Mouse (Mus musculus) adrenal gland (tissue): ENCODE data around the gene Frs3.
"Not testable (repeated sequence)": the region's sequence is repeated elsewhere in the genome, so short reads cannot be mapped to it uniquely, and the experiment has no call there.

ENCODE experiments used
- intact Hi-C: fragments of 180-260 bp; cut with DNase I; formaldehyde crosslinking; loops from one replicate; pipeline ENCODE4 v1.15.1; 2025
- long read RNA-seq, 2 experiments: library from polyadenylated mRNA; unstranded; transcript quantifications; one replicate each; pipeline ENCODE4 v2.0.0; 2020; ENCODE audit warnings: borderline replicate concordance in 1 of 2; ENCODE audit not compliant: insufficient replicate concordance in 1 of 2

Frs3 gene
- long read RNA-seq, experiment 1: 0 reads
- long read RNA-seq, experiment 2, partial matches to known transcripts: 0 of 1 reads
- long read RNA-seq, experiment 2, other reads (novel, unspliced or antisense): 0 of 1 reads

DNA sequence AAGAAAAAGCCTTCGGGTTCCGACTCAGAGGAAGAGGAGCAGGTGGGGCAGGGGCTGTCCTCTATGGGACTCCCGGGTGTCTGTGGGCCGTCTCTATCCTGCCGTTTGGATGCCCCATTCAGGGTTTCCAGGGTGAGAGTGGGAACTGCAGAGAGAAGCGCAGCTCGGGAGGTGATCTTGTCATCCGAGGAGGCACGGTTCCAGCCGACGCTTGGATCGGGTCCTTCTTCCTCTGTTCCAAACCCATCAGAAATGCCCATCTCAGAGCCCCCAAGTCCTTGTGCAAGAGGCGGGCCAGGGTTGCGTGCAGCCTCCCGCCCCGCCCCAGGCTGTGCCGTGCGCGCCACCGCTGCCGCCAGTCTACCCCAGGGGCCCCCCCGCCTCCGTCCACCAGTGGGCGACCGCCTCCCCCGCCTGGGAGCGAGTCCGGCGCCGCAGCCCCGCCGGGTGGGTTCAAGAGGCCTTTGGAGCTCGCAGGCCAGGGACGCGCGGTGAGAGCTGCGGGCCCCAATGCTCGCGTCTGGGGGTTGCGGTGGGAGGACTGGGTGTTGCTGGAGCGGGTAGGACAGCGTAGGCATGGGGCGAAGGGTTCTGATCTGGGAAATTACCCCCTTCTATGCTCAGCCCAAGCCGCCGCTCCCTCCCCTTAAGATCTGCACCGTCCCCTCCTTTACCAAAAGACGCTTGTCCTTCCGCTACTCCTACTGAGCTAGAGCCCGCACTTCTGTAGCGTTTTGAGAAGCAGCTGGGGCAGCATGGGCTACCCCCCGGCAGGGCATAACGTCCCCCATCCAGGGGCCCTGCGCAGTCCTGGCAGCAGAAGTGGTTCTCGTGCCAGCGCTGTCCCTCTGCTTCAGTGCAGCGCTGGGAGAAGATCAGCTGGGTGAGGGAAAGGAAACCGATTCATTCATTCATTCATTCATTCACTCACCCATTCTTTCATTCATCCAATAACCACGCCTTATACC lies at the start of gene Frs3:
TSS of gene Frs3 (plus strand) at position 423 of the 968 bp plus-strand sequence.
- intact Hi-C loops: loop anchor here (5.0 kb wide), 1 partner anchor 182 kb away; the partner anchor contains the start of gene Ccnd3

DNA sequence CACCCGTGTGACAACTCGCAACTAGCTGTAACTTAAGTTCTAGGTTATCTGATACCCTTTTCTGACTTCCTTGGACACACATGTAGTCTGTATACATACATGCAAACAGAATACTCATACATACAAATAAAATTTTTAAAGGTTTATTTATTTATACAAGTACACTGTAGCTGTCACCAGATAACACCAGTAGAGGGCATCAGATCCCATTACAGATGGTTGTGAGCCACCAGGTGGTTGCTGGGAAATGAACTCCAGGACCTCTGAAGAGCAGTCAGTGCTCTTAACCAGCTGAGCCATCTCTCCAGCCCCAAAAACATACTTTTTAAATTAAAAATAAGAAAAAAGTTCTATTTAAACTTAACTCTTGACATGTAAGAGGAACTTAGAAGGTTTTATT lies 45.8 kb upstream of the Frs3 start:
- intact Hi-C loops: no loop called here

DNA sequence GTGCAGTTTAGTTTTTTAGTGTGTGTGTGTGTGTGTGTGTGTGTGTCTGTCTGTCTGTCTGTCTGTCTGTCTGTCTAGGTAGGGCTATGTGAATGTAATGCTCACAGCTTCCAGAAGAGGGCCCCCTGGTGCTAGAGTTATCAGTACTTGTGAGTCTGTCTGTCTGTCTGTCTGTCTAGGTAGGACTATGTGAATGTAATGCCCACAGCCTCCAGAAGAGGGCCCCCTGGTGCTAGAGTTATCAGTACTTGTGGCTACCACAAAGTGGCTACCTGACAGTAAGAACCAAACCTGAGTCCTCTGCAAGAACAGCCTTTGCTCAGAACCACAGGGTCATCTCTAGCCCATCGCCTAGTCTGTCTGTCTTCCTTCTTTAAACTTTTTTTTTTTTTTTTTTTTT lies 42.1 kb upstream of the Frs3 start:
- intact Hi-C loops: no loop called here

DNA sequence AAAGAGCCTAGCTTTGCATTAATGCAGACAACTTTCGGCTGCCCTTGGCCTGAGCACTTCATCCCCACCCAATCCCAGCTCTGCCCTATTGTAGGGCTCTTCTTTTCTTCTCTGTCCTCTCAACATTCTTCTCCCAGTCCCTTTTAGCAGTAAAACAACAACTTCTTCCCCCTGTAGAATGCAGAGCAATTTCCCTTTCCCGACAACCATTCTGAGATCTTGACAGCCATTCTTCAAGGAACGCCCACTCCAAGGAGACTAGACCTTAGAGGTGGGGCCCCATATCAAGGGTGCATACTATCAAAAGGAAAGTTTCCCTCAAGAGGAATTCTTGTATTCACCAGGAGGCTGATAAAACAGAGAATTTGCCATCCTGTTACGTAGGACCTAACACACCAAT lies 39.9 kb upstream of the Frs3 start:
- intact Hi-C loops: no loop called here

DNA sequence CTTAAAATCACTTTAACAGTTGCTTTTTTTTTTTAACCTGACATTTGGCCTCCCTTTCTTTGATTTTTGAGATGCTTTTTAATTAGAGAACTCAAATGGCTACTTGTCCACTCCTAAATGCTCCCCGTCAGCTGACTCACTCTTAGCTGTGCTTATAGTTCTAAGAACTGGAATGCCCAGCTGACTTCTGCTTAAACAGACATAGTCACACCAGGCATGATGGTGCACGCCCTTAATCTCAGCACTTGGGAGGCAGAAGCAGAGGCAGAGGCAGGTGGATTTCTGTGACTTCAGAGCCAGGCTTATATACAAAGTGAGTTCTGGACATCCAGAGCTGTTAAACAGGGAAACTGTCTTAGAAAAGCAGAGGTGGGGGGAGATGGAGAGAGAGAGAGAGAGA lies 36.9 kb upstream of the Frs3 start:
- intact Hi-C loops: loop anchor here (2.0 kb wide), 1 partner anchor 19 kb away; no protein-coding TSS in a partner anchor

DNA sequence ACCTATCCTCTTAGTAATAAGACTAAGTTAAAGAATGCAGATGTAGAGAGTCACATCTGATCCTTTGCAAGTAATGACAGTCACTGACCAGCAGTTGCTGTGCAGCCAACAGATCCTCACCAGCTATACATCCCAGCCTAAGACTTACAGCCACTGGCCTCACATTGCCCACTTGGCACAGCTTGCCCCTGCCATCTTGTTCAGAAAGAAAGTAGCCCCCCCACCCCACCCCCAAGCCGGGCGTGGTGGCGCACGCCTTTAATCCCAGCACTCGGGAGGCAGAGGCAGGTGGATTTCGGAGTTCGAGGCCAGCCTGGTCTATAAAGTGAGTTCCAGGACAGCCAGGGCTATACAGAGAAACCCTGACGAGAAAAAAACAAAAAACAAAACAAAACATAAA lies 34.5 kb upstream of the Frs3 start:
- intact Hi-C loops: not testable (repeated sequence)

DNA sequence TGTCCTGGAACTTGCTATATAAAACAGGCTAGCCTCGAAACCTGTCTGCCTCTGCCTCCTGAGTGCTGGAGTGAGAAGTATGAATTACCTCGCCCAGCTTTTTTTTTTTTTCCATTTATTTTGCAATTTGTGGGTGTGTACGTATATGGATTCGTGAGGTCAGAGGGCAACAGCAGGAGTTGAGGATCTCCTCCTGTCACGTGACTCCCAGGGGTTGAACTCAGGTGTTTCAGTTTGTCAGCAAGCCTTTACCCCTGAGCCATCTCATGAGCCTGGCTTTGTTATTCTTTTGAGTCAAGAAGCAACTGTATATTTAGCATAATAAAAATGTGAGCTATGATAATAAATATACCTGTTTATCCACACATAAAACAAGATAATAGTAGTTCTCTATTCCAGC lies 33.1 kb upstream of the Frs3 start:
- intact Hi-C loops: no loop called here

DNA sequence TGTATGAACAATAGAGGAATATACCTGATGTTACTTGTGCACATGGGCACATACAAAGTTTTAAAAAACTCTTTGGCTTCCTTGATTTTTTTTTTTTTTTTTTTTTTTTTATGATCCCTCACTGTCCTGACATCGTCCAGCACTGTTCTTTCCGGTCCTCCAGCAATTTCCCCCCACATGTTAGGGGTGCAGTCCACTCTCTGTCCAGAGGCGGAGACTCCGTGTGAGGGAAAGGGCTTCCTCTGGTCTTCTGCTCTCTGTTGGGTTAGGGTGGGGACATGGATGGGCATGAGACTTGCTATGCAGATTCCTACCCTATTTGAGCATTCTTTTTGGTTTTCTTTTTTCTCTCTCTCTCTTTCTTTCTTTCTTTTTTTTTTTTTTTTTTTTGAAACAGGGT lies 30.9 kb upstream of the Frs3 start:
- intact Hi-C loops: no loop called here

DNA sequence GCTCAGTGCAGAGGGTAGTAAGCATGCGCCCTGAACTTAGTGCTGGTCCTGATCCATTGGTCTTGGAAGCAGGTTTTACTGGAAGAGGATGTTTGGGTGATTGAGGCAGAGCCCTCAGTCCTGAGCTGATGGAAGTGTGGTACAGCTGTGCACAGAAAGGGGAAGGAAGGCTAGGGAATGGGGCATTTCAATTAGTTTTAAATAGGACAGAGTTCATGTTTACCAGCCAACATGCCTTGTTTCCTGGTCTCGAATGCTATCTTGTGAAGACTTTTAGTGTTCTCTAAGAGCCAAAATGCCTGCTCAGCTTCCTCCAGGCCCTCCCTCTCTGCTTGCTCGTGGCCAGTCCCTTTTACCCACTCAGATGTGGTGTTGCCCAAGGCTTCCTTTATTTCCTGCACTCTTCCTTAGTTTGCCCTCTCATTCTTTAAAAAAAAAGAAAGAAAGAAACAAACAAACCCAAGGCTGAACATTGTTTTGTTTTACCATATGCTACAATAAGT lies 30.0 kb upstream of the Frs3 start:
- intact Hi-C loops: no loop called here

DNA sequence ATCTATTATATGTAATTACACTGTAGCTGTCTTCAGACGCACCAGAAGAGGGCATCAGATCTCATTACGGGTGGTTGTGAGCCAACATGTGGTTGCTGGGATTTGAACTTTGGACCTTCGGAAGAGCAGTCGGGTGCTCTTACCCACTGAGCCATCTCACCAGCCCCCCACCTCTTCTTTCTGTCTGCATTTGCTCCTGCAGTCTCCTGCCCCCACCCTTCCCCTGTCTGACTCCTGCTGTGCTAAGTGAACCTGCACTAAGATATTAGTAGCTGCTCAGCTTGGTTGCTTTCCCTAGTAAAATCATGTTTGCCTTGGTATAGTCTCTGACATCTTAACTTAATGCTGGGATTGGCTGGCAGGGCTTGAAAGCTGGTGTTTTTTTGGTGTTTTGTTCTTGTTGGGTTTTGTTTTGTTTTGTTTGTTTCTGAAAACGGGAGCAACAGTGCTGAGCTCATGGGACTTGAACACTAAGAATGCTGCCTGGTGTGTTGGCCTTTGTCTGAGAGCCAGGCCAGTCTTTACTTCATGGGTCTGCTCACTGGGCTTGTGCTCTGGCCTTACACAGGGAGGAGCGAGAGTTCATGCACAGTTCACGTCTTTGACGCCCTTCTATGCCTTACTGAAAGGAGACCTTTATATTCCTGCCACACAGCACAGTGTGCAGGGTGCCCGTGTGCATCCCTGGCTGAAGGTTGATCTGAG lies 25.7 kb upstream of the Frs3 start:
- intact Hi-C loops: no loop called here

DNA sequence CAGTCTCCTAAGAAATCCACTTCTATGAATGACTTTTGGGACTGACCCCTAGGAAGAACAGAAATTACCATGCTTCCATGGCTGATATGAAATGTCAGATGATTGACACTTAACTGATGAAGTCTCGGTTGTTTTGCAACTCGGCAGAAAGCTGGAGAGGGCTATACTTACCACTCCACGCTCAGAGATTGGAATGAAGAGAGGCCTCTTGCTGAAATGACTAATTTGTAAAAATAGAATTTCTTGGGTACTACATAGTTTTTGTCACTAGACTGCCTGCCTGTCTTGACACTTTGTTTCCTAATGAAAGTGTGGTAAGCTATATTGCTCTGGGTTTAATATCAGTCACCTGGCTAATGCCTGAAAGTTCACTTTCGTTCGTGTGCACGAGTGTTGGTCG lies 24.4 kb upstream of the Frs3 start:
- intact Hi-C loops: no loop called here

DNA sequence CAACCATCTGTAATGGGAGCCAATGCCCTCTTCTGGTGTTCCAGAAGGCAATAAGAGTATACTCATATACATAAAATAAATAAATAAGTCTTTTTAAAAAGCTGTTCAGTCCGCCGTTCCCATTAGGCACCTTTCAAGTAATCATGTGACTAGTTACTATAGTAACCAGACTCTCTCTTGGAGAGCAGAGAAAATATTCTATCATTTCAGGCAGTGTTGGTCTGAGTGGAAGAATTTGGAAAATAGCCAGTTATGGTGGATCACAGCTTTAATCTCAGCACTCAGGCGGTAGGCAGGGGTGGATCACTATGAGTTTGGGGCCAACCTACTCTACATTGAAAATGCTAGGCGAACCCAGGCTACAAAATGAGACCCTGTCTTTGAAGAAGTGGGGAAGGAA lies 19.7 kb upstream of the Frs3 start:
- intact Hi-C loops: no loop called here

DNA sequence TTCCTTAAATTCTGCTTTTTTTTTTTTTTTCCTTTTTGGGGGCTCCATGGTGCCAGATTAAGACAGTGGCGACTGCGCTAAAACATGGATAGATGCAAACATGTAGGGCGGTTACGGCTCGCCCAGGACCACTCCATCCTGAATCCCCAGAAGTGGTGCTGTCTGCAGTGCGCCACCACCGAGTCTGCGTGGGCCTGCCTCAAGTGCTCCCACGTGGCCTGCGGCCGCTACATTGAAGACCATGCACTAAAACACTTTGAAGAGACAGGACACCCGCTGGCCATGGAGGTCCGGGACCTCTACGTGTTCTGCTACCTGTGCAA lies 16.9 kb upstream of the Frs3 start:
- intact Hi-C loops: loop anchor here (2.0 to 10.0 kb wide), 3 partner anchors 21 to 267 kb away; partner anchors contain the start of gene Guca1a

DNA sequence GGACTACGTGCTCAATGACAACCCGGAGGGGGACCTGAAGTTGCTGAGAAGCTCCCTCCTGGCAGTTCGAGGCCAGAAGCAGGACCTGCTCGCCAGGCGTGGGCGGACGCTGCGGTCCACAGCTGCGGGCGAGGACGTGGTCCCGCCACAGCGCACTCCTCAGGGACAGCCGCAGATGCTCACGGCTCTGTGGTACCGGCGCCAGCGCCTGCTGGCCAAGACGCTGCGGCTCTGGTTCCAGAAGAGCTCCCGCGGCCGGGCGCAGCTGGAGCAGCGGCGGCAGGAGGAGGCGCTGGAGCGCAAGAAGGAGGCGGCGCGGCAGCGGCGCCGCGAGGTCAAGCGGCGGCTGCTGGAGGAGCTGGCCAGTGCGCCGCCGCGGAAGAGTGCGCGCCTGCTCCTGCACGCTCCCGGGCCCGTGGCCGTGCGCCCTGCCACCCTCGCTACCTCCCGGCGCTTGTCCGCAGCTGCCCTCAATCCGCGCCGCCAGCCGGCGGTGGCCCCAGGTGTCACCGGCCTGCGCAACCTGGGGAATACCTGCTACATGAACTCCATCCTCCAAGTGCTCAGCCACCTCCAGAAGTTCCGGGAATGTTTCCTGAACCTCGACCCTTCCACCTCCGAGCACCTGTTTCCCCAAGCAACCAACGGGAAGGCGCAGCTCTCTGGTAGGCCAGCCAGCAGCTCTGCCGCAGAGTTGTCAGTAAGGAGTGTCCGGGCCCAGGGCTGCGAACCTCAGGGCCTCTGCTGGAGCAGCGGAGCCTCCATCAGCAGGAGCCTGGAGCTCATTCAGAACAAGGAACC lies 16.3 kb upstream of the Frs3 start:
- intact Hi-C loops: loop anchor here (10.0 kb wide), 2 partner anchors 198 to 268 kb away; partner anchors contain the start of gene Guca1a

DNA sequence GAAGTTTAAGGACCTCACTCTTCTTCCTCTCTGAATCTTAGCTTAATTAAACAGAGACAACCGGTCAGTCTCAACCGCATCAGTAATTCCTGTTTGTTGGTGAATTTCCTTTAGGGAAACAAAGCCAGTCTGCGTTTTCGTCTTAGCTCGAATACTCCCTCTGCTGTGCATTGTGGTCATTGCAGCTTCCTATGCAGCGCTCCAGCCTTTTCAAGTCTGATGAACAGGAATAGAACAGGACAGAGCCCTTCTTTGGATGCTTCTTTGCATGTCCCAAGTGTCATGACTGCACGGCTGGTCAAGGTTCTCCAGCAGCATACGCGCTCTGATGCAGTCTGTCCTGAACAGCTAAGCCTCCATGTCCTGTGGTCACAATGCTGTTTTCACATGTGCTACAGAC lies 12.2 kb upstream of the Frs3 start:
- intact Hi-C loops: loop anchor here (10.0 kb wide), 2 partner anchors 202 to 272 kb away; partner anchors contain the start of gene Guca1a

DNA sequence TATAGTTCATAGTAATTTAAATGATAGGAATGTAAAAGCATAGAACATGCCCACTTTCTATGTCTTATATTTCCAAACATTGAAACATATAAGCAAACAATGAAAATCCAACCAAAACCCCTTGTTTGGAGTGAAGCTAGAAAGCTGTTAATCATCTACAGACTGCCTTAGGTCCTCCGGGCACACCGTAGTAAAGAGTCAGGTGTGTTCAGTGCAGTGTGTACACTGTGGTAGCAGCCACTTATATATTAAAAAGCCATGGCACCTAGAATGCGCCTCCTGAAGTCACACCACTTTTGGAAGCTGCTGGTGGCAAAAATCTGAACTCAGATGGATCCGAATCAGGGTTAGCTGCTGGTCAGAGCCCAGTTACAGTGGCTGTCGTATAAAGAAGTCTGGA lies 10.6 kb upstream of the Frs3 start:
- intact Hi-C loops: loop anchor here (10.0 kb wide), 2 partner anchors 203 to 273 kb away; partner anchors contain the start of gene Guca1a

DNA sequence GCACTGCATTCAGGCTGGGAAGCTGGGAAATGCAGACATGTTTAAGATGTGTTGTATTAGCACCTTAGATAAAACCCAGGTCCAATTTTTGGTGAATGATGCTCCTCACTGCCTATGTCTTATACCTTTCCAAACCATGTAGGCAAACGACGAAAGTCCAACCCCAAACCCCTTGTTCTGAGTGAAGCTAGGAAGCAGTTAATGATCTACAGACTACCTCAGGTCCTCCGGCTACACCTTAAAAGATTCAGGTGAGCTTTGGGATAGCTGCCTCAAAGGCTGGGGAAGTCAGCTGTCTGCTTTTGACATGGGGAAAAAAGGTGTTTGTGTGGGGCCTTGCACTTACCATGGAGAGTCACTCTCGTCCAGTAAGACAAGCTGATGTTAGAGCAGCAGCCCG lies 10.1 kb upstream of the Frs3 start:
- intact Hi-C loops: loop anchor here (10.0 kb wide), 2 partner anchors 204 to 274 kb away; partner anchors contain the start of gene Guca1a

DNA sequence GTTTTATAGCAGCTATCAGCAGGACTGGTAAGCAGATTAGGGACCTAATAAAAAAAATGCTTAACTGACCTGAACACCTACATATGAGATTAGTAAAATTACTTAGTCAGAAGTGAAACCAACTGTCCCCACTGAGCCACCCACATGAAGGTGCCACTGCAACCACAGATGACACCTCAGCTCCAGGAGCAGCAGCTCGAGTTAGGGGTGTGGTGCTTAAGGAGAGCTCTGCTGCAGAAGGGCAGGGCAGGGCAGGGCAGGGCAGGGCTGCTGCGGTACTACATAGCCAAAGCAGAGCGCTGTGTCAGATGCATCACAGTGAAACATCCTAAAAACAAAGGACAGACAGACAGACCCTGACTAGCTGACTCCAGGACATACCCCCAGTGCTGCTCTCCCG lies 6.0 kb upstream of the Frs3 start:
- intact Hi-C loops: loop anchor here (5.0 kb wide), 2 partner anchors 46 to 71 kb away; partner anchors contain the start of genes Bysl, Gm20517 and Med20

DNA sequence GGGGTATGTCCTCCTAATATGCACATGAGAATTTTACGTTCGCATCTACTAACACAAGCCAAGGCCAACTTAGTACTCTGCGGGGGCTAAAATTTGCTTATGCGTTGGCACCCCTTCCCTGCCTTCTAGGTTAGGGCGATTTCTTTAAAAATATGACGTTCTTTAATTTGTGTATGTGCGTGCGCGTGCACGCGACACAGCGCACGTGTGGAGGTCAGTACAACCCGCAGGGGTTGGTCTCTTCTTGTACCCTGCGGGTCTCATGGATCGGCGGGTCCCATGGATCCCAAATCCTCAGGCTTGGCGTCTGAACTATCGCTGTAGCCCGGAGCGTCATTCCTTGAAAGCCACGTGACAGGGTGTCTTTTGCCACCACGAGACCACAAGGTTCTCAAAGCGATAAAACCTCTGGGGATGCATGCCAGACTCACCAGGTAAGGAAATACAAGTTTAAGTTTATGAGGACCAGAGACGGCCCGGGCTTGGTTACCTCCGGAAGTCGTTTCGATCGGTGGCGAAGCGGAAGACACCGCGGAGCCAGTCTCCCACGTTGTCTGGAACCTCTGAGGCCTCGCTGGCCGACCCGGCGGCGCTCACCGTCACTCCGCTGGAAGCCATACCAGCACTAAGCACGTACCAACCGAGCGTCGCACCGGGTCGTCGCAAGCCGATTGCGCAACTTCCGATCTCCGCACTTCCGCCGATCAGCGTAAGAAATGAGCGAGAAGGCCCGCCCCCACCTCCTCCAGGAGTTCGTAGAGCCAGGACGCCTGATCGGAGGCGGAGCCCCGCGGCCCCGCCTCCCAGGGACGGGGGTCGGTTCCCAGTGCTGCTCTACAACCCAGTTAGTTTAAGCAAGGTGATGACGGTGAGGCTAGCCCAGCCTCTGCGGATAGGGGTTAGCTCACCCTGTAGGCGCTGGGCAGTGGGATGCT lies 1.2 kb upstream of the Frs3 start:
- intact Hi-C loops: loop anchor here (5.0 kb wide), 1 partner anchor 180 kb away; the partner anchor contains the start of gene Ccnd3

DNA sequence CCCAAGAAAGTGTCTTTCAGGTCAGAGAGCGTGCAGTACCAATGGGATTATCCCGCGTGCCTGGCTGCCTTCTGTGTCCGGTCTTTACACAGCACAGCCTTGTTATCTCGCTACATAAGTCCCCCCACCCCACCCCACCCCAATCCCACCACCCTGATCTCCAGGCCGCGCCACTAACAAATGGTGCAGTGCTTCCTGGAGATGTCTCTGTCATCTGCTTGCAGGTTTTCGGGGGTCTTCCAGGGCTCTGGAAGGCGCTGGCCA lies 554 bp upstream of the Frs3 start, which contains the start of gene Tomm6:
TSS of gene Tomm6 (minus strand) at position 43 of the 264 bp plus-strand sequence.
- intact Hi-C loops: loop anchor here (5.0 kb wide), 1 partner anchor 181 kb away; the partner anchor contains the start of gene Ccnd3
